Mouse (Mus musculus) gastrocnemius, adult 2 months (tissue): ENCODE data around the gene Maml1. TPM values are rescaled to one million over a fixed set of nuclear protein-coding genes. Genes with fewer than 3 reads are reported as not detected.

Experiments
- DNase-seq: peaks from one replicate; pipeline ENCODE4 v3.0.0; 2022
- H3K27ac ChIP-seq: fragments of 200-600 bp; 2 replicates; pipeline ENCODE4 v1.8.1; 2022; ENCODE audit warnings: mild to moderate bottlenecking
- H3K4me3 ChIP-seq: fragments of 200-600 bp; 2 replicates; pipeline ENCODE4 v1.8.1; 2022; ENCODE audit warnings: mild to moderate bottlenecking, moderate library complexity
- CTCF ChIP-seq: fragments of 200-600 bp; IDR thresholded peaks from 2 replicates; pipeline ENCODE4 v1.8.1; 2022; ENCODE audit warnings: antibody characterized with exemption, mild to moderate bottlenecking, moderate library complexity
- intact Hi-C: fragments of 180-260 bp; cut with DNase I; formaldehyde crosslinking; loops from one replicate; pipeline ENCODE4 v1.15.1; 2025
- total RNA-seq, 2 experiments: library from RNA; stranded (reverse); gene quantifications; 2 replicates each; pipeline ENCODE4 v1.2.3; 2021

Gene Maml1
- total RNA-seq, 2 experiments from 2014 or later = 6.6 to 7.1 TPM

- intact Hi-C loops = no loop called here
- Histone ChIP-seq H3K27ac (no peak overlapping the region), H3K4me3 (no peak overlapping the region)
- DNase-seq = no peak
- TF ChIP-seq CTCF = no peak
These were observed 69.4 kb downstream of the Maml1 start for GRCm38 (mm10) chr11:50222559-50223276.

- intact Hi-C loops = no loop called here
- DNase-seq = no peak
- Histone ChIP-seq H3K27ac (peak overlapping the region; percentile 12; the same call in 1 of the 2 replicates), H3K4me3 (no peak overlapping the region)
- TF ChIP-seq CTCF = peak; percentile 38; the same call in 1 of the 2 replicates
These were observed 72.3 kb downstream of the Maml1 start for GRCm38 (mm10) chr11:50219833-50220232.

DNA sequence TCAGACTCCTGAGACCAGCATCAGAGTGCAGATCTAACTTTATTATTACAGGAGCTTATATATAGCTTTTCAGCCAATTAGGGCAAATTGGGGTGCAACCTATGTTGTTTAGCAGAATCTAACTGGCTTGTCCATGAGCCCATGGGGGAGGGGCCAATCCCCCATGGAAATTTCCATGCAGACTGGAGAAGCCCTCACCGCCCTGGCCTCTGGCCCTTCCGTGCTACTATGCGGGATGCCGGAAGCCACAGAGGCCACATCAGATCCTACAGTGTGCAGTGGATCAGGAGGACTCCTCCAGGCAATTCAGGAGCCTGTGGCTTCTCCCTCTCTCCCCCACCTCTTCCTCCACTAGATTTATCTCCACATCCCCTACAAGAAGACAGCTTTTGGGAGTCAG is 74.3 kb downstream of the Maml1 start:
- intact Hi-C loops = no loop called here
- Histone ChIP-seq H3K27ac (peak overlapping the region; percentile 40), H3K4me3 (no peak overlapping the region)
- no peak for DNase-seq
- no peak for TF ChIP-seq CTCF

DNA sequence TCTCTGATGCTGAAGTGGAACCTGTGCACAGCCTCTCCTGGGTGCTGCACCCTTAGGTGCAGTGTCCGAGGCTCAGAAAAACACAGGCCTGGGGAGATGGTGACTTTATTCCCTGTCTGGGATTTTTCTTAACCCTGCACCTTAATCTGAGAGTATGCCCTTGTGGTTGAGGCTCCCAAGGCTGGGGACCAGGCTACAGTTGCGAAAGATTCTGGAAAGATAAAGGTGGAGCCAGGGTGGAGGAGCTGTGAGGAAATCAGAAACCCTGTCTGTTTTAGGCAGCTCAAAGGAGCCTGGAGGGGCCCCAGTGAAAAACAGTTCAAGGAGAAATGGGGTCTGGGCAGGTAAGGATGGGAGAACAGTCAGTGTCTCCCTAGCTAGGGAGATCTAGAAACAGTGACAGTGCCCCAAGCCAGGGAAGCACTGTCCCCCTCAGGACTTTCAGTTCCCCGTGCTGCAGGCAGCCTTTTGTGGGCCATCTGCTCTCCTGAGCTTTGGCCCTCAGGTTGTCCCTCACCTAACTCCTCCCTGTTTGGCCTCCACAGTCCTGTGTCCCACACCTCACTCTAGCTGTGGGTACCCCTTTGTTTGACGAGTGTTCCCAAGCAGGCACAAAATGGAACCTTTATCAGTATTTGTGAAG is 75.3 kb downstream of the Maml1 start:
- Histone ChIP-seq H3K4me3 (no peak overlapping the region), H3K27ac (peak overlapping the region; percentile 51; the same call in 1 of the 2 replicates)
- intact Hi-C loops = no loop called here
- TF ChIP-seq CTCF = no peak
- DNase-seq = no peak

- H3K4me3 ChIP-seq = peak overlapping the region; percentile 46
- intact Hi-C loops = no loop called here
- DNase-seq = no peak
- peak overlapping the region; percentile 51 for H3K27ac ChIP-seq
- TF ChIP-seq CTCF = peak; percentile 12; the same call in 1 of the 2 replicates
These were observed 76.5 kb downstream of the Maml1 start for GRCm38 (mm10) chr11:50215633-50216032.

- DNase-seq = no peak
- H3K27ac ChIP-seq = no peak overlapping the region; the same call in 1 of the 2 replicates
- intact Hi-C loops = no loop called here
- TF ChIP-seq CTCF = no peak
- no peak overlapping the region for H3K4me3 ChIP-seq
These were observed 77.5 kb downstream of the Maml1 start for GRCm38 (mm10) chr11:50214631-50215030.

DNA sequence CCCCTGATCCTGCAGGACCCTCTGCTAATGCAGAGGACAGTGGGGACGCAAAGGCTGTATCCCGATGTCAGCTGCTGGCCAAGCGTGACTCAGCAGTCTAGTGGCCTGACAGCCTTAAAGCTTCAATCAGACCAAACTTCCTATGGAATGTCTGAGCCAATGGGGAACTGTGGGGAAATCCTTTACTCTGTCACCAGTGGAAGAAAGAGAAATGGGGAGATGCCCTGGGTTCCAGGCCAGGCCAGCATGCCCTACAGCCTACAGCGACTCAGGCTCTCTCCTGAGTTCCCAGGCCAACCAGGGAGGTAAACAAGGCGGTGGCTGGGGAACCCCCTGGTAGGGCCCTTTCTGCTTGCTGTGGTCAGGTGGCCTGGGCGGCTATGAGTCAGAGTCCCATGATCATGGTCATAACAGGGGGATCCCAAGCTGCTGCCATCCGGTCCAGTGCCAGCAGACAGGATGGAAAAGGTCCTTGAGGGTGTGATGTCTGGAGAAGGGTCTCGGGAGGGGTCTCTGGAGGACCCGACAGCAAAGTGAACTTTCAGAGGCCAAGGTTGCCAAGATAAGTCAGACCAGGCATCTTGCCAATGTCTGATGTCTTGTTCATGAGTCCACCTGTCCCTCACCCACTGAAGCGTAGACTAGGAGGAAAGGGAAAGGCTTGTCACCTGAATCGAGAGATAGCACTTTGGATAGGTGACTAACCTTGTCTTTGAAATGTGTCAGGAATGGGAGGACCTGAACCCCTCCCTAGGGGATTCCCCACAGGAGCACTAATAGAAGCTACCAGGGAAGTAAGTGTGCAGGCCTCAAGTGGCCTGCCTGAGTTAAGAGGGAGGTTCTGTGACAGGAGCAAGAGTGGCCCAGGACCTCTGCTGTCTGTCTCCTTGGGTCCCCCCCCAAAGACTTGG is 79.0 kb downstream of the Maml1 start:
- intact Hi-C loops = no loop called here
- Histone ChIP-seq H3K4me3 (peak overlapping the region; percentile 77), H3K27ac (peak overlapping the region; percentile 100)
- DNase-seq = peak; percentile 91
- no peak for TF ChIP-seq CTCF

DNA sequence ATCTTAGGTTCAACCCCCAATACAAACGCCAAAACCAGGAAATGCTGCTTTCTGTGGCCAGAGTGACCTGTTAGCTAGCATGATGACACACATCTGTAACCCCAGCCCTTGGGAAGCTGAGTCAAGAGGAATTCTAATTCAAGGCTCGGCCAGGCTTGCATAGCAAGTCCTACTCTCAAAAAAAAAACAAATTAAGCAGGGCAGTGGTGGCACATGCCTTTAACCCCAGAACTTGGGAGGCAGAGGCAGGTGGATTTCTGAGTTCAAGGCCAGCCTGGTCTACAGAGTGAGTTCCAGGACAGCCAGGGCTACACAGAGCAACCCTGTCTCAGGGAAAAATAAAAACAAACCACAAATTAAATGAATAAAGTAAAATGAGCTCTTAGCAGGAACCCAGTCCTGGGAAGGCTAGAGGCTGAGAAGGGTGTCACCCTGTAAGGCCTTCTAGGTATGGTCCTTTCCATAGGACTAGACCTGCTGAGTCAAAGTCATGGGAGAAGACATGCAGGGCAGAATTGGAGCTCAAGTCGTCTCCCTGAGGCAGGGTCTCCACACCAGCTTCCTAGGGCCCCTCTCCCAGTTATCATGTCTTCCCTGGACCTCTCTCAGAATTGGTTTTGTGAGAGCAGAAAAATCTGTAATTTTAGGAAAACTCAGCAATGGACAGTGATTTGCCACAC is 79.9 kb downstream of the Maml1 start:
- Histone ChIP-seq H3K27ac (peak overlapping the region; percentile 100), H3K4me3 (peak overlapping the region; percentile 77)

GRCm38 (mm10) chr11:50211322-50212059 is 80.6 kb downstream of the Maml1 start:
- intact Hi-C loops = loop anchor here (2.0 kb wide), 1 partner anchor 37 kb away; the partner anchor contains the start of gene Mrnip
- Histone ChIP-seq H3K4me3 (peak overlapping the region; percentile 77), H3K27ac (peak overlapping the region; percentile 100)
- no peak for DNase-seq
- TF ChIP-seq CTCF = no peak

More for the DNA sequence above, 79.9 kb downstream of the Maml1 start:
- intact Hi-C loops = no loop called here
- no peak for DNase-seq
- TF ChIP-seq CTCF = no peak

- 0 out of 2 replicates have a peak, but pooled peaks have one; percentile 2 for TF ChIP-seq CTCF
- intact Hi-C loops = loop anchor here (2.0 kb wide), 1 partner anchor 36 kb away; the partner anchor contains the start of gene Mrnip
- DNase-seq = peak; percentile 91
- H3K27ac ChIP-seq = peak within 1 kb of the TSS; percentile 100
- peak within 1 kb of the TSS; percentile 77 for H3K4me3 ChIP-seq
These were observed 81.5 kb downstream of the Maml1 start, which contains the start of the genes Sqstm1 and Mgat4b for GRCm38 (mm10) chr11:50210505-50211151. Sqstm1 (minus strand) TSS chr11:50210827. Mgat4b (plus strand) TSS chr11:50210890.

- Histone ChIP-seq H3K4me3 (peak overlapping the region; percentile 77), H3K27ac (peak overlapping the region; percentile 100)
- no peak for TF ChIP-seq CTCF
- DNase-seq = peak; percentile 94
- intact Hi-C loops = loop anchor here (2.0 kb wide), 1 partner anchor 35 kb away; the partner anchor contains the start of gene Mrnip
These were observed 82.0 kb downstream of the Maml1 start for GRCm38 (mm10) chr11:50210101-50210504.
